Mouse (Mus musculus) spleen, adult 2 months (tissue): ENCODE measurements around the gene Mical2.

ENCODE experiments used
- CTCF ChIP-seq: fragments of 200-500 bp; IDR thresholded peaks from 2 replicates; pipeline ENCODE4 v1.5.1; 2011; ENCODE audit warnings: mild to moderate bottlenecking, inconsistent platforms; ENCODE audit not compliant: insufficient read depth, insufficient read length, insufficient replicate concordance; ENCODE audit errors: extremely low read depth
- POLR2A ChIP-seq: fragments of 200-500 bp; IDR thresholded peaks from 2 replicates; pipeline ENCODE4 v1.6.1; 2011; ENCODE audit warnings: low read depth, low read length, inconsistent platforms

GRCm38 (mm10) chr7:112386521-112386920 is 160.9 kb downstream of the Mical2 start:
- TF ChIP-seq POLR2A, result no peak
- no peak for TF ChIP-seq CTCF
